Mouse (Mus musculus) adrenal gland, postnatal 36 days (tissue): Measurements from ENCODE around the gene Ucp3. TPM values are rescaled to one million over a fixed set of nuclear protein-coding genes. Genes with fewer than 3 reads are reported as not detected.

Experiments
- DNase-seq, 2 experiments: peaks; one replicate each; pipeline ENCODE4 v3.0.0; 2021; ENCODE audit warnings: mixed read lengths in 1 of 2
- long read RNA-seq, 2 experiments: library from polyadenylated mRNA; stranded (forward); transcript quantifications; one replicate each; pipeline ENCODE4 v2.0.0; 2021; ENCODE audit warnings: borderline sequencing depth in 2 of 2
- total RNA-seq, 2 experiments: library from RNA; stranded (reverse); gene quantifications; 2 replicates each; pipeline ENCODE4 v1.2.3; 2021

Ucp3 gene
- total RNA-seq = 10 to 100 TPM; 14.6 to 29.8 TPM
- long read RNA-seq, experiment 1, transcript Ucp3-201 (7 exons, 2,448 nt) = major isoform, 28 of 43 reads
- long read RNA-seq, experiment 1, partial matches to known transcripts = 2 of 43 reads
- long read RNA-seq, experiment 1, other reads (novel, unspliced or antisense) = 13 of 43 reads
- long read RNA-seq, experiment 2, transcript Ucp3-201 (7 exons, 2,448 nt) = major isoform, 7 of 10 reads
- long read RNA-seq, experiment 2, partial matches to known transcripts = 1 of 10 reads
- long read RNA-seq, experiment 2, other reads (novel, unspliced or antisense) = 2 of 10 reads

DNA sequence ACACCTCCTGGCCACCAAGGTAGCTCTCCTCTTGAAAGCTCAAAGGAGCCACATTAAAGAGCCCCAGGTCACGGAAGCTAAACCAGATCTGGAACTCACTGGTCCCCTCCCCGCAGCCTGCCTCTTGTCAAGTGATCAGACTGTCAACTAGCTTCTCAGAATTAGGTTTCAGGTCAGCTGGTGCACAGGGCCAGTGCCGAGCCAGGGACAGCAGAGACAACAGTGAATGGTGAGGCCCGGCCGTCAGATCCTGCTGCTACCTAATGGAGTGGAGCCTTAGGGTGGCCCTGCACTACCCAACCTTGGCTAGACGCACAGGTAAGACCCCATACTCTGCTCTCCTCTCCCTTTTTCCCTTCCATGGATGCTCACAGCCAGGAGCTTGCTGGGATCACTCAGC is at the start of gene Ucp3:
TSS of gene Ucp3 (plus strand) at position 214 of the 400 bp plus-strand sequence.
- peak in 1 of 2 experiments; percentile 51 for DNase-seq

DNA sequence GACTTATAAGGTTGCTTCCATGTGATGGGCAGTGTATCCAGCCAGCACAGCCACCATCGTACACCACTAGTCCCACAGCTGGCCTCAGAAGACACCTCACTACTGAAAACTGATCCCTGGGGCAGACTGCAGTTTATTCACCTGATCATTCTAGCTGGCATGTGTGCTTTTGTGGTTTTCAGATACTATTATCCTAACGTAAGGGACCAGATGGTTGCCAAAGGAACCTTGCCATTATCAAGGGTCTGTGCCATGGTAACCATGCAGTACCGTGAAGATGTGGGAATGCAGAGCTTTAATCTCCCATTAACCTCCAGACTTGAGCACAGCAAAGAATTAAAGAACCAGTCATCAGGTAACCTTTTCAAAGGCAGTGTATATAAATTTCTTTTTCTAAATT is 47.0 kb upstream of the Ucp3 start:
- DNase-seq = no peak

DNA sequence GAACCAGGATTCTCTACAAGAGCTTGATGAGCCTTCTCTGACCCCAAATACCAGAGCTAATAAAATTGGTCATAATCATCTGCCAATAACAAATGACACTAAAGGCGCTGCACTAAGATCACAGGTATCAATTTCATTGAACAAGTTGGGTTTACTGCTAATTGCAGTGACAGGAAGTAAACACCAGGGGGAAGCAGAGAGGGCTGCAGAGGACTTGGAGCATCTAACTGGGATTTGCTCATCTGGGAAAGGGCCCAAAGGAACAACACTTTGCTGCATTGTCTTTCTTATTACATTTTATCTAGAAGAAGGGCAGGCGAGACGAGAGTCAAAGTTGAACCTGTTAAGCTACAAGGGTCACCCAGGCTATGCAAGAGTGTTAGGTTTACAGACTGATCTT is 43.7 kb upstream of the Ucp3 start:
- peak; percentile 51 to 73 for DNase-seq

DNA sequence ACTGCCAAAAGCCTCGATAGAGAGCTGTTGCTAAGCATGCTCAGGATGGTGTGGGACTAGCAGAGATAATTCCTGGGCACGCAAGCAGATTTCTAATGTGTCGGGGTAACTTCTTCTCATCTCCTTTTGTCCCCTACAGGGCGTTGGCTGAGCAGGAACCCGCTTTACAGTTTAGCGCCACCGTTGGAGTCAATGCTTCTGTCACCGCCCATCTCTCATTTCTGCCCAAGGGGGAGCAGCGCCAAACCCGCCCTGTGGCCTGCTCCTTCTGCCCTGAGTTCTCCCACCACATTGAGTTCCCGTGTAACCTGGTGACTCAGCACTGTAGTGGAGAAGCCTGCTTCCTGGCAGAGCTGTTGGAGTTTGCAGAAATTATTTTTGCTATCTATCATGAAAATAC is 42.9 kb upstream of the Ucp3 start:
- DNase-seq = peak; percentile 3 to 11

DNA sequence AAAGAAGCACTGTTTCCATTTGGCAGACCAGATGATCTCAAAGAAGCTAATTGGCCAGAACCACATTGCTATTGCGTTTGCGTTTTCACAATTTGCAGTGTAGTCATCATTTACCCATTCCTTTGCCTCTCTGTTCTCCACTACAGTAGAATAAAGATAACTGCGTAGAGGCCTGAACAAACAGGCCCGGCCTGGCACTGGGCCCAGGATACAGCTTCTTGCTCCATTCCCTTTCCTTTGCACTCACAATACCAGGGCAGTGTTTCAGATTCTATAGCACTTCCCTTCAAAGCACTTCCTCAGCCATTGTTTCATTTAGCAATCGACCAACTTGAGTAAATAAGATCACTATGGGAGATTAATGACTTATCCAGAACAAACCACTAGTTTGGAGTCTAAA is 41.7 kb upstream of the Ucp3 start:
- DNase-seq = peak; percentile 51 to 54

DNA sequence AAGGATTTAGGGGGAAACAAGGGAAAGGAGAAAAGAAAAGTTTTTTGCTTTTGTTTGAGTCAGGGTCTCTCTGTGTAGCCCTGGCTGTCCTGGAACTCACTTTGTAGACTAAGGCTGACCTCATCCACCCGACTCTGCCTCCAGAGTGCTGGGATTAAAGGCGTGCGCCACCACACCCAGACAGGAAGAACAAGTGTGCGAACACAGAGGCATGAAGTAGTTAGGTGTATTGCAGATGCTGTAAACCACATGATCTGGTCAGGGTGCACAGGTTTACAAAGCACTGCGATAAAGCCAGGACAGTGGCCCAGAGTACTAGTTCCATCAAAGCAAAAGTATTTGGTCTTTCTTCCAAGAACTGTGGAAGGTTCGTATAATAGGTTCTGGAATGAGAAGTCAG is 39.5 kb upstream of the Ucp3 start:
- DNase-seq = no peak

DNA sequence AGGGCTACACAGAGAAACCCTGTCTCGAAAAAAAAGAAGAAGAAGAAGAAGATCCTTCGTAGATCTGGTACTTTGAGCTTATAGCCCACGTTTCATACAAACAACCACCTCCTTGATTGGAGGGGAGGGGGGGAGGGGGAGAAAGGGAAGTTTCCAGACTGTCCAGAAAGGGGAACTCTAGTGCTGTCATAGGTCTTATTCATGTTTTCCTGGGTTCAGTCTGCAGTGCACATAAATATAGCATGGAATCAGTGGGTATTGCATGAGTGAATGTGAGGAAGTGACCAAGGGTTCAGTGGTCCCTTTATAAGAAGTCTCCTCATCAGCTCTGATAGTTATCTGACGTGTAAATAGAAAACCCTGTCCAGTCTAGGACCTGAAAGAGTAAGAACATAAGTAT is 29.1 kb upstream of the Ucp3 start:
- DNase-seq = no peak

DNA sequence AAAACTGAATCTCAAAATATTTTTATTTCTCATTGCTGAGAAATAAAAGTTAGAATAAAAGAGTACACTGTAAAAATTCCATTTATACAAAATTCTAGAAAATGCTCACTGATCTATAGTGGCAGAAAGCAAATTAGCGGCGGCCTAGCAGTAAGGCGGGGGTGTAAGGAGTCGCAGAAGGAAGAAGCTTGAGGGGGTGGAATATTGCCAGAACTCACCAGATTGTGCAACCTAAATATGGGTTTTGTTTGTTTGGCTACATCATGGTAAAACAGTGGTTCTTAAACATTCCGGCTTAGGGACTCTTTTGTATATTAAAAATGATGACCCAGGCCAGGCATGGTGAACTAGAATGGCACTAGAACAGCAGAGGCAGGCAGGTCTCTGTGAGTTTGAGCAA is 26.5 kb upstream of the Ucp3 start:
- no peak for DNase-seq

DNA sequence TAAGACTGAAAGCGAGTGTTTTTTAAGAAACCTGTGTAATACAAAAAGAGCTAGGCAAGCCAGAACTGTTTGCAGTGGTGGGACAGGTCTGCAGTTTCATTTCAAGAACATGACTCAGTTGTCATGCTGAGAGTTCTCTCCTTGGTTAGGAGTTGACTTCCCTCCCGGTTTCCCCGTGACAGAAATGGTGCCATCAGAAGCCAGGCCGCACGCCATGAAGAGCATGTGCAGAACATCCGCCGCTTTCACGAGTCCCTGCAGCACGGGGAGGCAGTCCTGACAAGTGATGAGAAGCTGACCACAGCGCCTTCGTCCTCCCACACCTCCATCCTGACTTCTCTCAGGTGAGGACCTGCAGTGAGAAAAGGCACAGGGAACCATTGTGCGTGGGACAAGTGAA is 24.3 kb upstream of the Ucp3 start:
- DNase-seq = no peak

DNA sequence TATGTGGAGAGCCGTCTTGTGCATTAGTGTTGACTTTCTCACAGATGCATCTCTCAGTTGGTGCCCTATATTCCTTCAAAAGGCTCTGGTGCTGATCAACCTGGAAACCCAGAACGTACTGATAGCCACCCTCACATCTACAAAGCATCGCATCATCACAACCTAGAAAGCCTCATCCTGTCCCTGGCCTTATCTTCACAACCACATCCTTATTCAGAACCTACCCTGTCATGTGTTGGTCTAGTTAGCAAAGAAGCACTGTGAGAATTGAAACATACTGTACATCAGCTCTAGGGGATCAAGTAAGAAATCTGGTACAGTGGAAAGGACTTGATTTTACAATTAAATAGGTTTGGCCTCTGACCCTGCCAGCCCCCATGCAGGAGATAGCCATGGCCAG is 23.8 kb upstream of the Ucp3 start:
- no peak for DNase-seq

DNA sequence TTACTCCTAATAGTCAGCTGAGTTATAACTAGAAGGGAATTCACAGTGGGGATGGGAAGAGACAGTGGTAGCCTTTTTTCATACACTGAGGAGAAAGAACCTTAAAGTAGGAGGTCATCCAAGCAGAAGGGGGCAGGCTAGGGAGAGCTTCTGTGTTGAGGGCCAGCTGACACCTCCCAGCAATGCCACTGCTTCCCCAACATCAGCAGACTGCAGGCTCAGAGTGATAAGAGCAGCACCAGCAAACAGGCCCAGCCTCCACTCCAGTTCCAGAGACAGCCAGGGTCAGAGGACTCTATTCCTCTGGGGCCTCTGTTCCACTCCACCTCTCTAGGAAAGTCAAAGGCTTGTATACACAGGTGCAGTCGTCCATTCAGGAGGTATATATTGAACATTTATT is 14.6 kb upstream of the Ucp3 start:
- DNase-seq = no peak

DNA sequence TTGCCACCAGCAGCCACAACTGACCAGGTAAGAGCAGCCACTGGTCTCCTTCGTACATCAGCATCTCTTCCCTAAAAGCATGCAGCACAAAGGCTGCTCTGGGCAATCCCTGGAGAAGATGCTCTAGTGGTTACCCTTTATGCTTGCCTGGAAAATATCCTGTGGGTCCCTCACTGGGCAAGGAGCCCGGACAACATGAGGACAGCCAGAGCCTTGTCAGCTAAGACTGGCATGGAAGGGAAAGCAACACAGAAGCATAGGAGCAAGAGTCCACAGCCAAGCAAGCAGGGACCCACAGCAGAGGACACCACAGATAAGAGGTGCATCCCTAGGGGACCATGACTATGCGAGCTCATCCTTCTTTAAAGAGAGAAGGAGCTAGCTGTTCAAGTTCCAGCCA is 12.9 kb upstream of the Ucp3 start:
- no peak for DNase-seq

DNA sequence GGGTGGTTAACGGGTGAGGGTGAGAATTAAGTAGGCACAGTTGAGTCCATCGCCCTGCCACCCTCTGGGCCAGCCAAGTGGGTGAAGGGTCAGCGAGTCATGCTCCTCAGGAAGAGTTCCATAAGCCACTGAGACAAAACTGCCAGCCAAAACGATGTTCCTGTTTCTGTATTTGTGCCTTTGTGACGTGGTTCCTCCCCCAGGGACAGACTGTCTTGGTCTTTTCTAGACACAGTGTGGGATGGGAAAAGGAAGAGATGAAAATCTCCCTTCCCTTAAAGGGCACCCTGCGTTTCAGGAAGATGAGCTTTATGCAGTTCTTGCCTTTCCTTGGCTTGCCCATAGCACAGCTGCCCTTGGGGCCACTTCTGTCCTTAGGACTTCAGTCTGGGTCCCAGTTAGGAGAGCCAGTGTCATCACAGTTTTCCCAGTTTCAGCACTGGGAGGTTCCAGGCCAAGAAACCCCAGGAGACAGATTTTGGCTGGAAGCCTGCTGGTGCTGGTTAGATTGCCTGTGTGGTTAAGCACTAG is 11.1 kb upstream of the Ucp3 start:
- DNase-seq = peak; percentile 76 to 87

DNA sequence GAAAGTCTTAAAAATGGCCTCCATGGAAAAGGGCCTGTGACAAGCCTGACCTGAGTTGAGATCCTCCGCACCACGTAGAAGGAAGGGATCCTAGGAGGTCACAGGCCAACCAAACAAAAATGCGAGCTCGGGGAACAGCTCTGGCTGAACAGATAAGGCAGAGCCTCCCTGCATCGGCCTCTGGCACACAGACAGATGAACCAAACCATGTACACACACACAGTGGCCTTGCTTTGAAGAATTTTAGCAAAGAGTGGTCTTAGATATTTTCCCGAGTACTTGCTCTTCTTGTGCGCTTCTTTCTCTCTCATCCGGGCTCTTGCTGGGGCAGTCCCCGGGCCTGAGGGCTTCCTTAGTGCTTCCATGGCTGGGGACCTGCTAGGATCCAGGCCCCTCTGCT is 9.6 kb upstream of the Ucp3 start:
- no peak for DNase-seq

DNA sequence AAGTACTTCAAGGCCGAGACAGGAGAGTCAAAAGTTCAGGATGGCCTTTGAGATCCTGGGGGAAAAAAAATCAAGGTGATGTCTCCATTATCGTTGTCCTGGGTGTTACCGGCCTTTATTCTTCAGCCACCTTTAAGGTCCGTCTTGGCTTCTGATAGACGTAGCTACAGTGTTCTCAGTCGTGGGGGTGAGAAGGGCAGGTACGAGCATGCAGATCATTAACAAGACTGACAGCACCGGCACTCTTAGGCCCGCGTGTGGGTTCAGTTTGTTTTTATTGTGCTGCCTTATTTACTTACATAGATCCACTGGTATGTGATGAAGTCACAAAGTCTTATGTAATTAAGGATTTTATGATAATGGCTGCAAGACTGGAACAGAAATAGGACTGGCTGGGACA is 9.0 kb upstream of the Ucp3 start:
- no peak for DNase-seq

DNA sequence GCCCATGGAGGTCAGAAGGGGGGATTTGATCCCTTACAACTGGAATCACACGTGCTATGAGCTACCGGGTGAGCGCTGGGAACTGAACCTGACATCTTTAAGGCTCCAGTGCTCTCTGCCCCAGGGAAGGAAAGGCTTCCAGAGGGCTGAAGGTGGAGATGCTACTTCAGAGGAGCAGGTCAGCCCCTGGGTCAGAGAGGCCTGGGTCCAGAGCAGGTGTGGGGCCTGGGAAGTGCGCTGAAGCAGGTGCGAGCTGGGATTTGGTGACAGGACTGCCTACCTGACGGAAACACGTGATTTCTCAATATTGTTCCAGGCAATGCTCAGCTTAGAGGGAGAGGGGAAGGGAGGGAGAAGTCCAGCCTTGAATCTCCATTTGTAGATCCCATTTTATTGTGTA is 8.5 kb upstream of the Ucp3 start:
- DNase-seq = no peak

DNA sequence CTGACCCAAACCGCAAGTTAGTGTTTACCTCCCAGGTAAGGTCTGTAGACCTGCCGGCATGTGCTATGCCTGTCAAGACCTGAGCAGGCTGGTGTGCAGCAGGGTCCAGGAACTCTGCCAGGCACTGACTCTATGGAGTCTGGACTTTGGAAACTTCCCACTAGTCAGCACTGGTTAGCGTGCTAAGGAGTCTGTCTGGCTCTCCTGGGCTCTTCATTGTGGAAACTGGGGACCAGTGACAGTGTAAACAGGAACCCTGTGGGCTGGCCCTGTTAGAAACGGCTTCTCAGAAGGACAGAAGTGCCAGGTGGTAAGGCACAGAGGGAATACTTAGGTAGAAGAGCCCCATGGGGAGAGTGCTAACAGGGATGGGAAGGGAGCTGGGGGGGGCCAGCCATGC is 7.5 kb upstream of the Ucp3 start:
- DNase-seq = no peak

DNA sequence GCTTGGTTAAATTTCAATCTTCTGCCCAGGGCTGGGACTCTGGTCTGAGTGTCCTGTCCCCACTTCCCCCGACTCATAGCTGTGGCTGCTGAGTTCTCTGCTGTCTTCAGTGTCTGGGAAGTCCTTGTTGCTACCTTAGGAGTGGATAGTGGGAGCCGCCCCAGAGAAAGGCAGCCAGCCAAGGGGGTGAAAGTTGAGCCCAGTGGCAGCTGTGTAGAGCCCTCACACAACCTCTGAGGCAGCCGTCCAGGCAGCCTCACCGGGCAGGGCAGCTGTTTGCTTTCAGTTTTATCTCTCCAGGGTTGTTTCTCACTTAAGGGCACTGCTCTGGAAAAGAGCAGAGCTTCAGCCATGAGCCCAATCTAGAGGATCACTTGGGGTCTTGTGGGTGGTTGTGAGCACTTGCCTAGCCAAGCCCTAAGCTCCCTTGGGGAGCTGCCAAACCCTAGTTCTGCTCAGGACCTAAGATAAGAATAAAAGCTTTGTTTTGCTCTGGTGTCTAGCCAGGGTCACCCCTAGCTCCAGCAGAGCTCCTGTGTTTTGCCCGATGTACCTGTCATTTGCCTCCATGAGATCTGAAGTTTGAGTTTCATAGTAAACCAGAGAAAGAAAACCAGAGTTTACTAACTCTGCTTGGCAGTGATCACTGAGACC is 7.0 kb upstream of the Ucp3 start:
- peak; percentile 83 to 91 for DNase-seq

DNA sequence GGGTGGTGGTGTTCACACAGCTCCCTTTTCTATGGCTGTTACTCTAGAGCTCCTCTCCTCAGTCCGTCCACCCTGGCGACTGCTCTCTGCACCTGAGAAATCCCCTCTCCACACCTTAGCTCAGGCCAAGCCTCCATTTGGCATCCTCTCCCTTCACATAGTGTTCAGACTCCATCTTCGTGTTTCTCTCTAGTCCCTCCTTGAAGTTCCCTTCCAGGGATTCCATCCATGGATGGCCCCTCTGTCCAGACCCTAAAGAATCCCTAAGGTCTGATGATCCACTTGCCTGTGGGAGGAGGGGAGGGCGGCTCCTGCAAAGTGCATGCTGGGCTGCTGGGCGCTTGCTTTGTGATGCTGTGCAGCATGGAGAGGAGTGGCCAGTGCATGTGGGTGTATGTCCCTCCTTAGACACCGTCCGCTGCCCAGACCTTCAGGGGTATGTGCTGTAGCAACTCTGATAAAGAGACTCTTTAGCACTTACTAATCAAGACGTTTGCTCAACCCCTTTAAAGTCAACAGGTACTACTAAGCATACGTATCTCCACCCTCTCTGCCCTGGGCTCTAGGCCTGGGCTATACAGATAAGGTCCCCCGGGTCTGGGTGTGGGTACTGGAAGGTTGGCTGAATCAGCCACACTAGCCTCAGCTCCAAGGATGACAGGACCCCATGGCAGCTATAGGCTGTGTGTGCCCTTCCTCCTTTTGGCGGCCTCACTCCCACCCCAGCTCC is 5.8 kb upstream of the Ucp3 start:
- DNase-seq = no peak

DNA sequence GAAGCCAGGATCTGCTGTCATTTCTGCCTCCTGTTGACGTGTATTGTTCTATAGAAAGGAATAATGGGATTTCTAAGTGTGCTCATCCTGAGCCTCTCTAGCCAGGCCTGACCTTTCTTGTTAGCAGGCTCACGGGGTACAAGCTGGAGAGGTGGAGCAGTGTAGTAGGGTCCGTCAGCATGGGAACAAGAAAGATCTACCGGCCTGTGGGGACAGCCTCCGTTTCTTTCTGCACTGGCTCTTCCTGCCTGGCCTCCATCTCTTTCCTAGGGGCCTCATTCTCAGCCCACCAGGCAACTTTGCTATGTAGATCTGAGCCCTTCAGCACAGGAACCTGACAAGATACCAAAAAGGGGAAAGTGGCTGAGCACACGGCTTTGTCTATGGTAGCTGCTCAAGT is 4.0 kb upstream of the Ucp3 start:
- DNase-seq = no peak

DNA sequence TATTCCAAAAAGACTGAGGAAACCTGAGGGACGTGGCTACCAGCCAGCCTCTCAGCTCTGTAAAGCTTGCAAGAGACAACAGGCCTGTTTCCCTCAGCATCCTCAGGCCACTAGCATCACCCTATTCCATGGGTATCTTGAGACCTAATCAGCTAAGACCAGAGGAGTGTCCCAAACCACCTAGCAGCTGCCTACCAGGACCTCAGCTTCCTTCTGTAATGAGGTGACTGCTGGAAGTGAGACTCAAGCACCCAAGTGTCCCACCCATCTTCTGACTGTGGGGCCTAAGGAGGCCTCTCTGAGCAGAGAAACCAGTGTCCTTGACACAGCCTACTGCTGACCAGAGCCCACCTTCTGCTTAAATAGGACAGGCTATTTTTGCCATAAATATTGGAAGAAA is 3.3 kb upstream of the Ucp3 start:
- DNase-seq = no peak

DNA sequence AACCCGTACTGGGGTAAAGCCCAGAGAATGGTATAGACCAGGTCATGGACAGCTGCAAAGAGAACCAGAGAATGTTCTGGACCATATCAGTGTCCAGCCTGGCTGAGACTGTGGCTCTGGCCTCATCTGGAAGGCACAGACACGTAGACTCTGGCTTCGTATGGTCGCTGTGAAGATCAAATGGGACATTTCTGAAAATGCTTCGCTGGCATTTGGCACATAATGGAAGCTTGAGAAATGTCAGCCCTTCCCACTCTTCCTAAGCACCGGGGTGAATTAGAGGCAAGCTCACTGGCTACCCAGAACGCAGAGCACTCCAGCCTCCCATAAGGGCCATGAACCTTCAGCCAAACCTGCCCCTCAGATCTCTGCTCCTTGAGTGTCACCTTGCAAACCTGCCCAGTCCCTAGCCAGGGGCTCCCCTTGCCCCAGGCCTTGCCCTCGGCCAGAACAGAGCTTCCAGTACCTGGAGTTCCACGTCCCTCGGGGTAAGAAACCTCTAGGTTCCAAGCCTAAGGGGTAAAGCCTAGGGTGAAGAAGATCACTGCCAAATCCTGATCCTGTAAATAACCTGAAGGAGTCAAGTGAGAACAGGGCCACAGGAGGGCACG is 1.9 kb upstream of the Ucp3 start:
- no peak for DNase-seq

DNA sequence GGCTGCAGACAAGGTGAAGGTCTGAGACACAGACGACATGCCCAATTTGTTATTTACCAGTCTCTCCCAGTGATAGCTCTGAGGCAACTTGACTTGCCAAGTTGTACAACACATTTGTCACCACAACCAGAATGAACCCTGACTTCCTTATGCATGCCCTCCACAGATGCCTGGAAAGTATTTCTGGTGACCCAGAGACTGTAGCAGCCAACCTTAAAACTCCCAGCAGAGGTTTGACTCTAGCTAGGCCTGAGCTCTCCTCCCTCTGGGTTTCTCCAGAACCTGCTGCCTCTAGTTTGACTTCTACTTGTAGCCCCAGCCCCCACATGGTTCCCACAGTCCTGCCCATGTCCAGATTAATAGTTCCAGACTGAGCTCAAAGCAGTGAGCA is 1.4 kb upstream of the Ucp3 start:
- DNase-seq = no peak
